Mouse (Mus musculus): ENCODE measurements around the gene Nop14.

Gene Nop14

GRCm38 (mm10) chr5:34659686-34660590, at the start of gene Nop14, which contains the start of gene Grk4:
Nop14 (minus strand) TSS chr5:34660148.
Grk4 (plus strand) TSS chr5:34660379.
- DNase-seq (ENCODE audit: low read depth in 1 of 2, low spot score in 2 of 2): peak; percentile 97 to 100

GRCm38 (mm10) chr5:34708436-34708835, 48.5 kb upstream of the Nop14 start:
- no peak for DNase-seq (ENCODE audit: low read depth in 1 of 2, low spot score in 2 of 2)

- no peak for DNase-seq (ENCODE audit: low read depth in 1 of 2, low spot score in 2 of 2)
Measured at GRCm38 (mm10) chr5:34695521-34695920, 35.6 kb upstream of the Nop14 start.

- no peak for DNase-seq (ENCODE audit: low read depth in 1 of 2, low spot score in 2 of 2)
Measured at GRCm38 (mm10) chr5:34692782-34693181, 32.8 kb upstream of the Nop14 start.

GRCm38 (mm10) chr5:34689868-34690267, 29.9 kb upstream of the Nop14 start:
- DNase-seq (ENCODE audit: low read depth in 1 of 2, low spot score in 2 of 2): no peak

- DNase-seq (ENCODE audit: low read depth in 1 of 2, low spot score in 2 of 2): no peak
Measured at GRCm38 (mm10) chr5:34670280-34670679, 10.3 kb upstream of the Nop14 start.

GRCm38 (mm10) chr5:34669493-34669892, 9.5 kb upstream of the Nop14 start:
- DNase-seq (ENCODE audit: low read depth in 1 of 2, low spot score in 2 of 2): no peak

GRCm38 (mm10) chr5:34663231-34663630, 3.3 kb upstream of the Nop14 start:
- DNase-seq (ENCODE audit: low read depth in 1 of 2, low spot score in 2 of 2): no peak

GRCm38 (mm10) chr5:34661909-34662308, 2.0 kb upstream of the Nop14 start:
- no peak for DNase-seq (ENCODE audit: low read depth in 1 of 2, low spot score in 2 of 2)

- DNase-seq (ENCODE audit: low read depth in 1 of 2, low spot score in 2 of 2): no peak
Measured at GRCm38 (mm10) chr5:34660591-34661130, 713 bp upstream of the Nop14 start.

- no peak for DNase-seq (ENCODE audit: low read depth in 1 of 2, low spot score in 2 of 2)
Measured at GRCm38 (mm10) chr5:34657556-34657955, 2.4 kb downstream of the Nop14 start.

- DNase-seq (ENCODE audit: low read depth in 1 of 2, low spot score in 2 of 2): no peak
Measured at GRCm38 (mm10) chr5:34654881-34655280, 5.1 kb downstream of the Nop14 start.

GRCm38 (mm10) chr5:34652961-34653360, 7.0 kb downstream of the Nop14 start:
- no peak for DNase-seq (ENCODE audit: low read depth in 1 of 2, low spot score in 2 of 2)

GRCm38 (mm10) chr5:34647581-34647980, 12.4 kb downstream of the Nop14 start:
- DNase-seq (ENCODE audit: low read depth in 1 of 2, low spot score in 2 of 2): peak in 1 of 2 experiments; percentile 55

- DNase-seq (ENCODE audit: low read depth in 1 of 2, low spot score in 2 of 2): no peak
Measured at GRCm38 (mm10) chr5:34642932-34643331, 17.0 kb downstream of the Nop14 start.

- no peak for DNase-seq (ENCODE audit: low read depth in 1 of 2, low spot score in 2 of 2)
Measured at GRCm38 (mm10) chr5:34641991-34642390, 18.0 kb downstream of the Nop14 start.

GRCm38 (mm10) chr5:34637591-34638156, 22.3 kb downstream of the Nop14 start:
- DNase-seq (ENCODE audit: low read depth in 1 of 2, low spot score in 2 of 2): no peak

- DNase-seq (ENCODE audit: low read depth in 1 of 2, low spot score in 2 of 2): peak in 1 of 2 experiments; percentile 41
Measured at GRCm38 (mm10) chr5:34636481-34637287, 23.3 kb downstream of the Nop14 start, which contains the start of gene Mfsd10. Mfsd10 (minus strand) TSS chr5:34637212.

GRCm38 (mm10) chr5:34635665-34636192, 24.2 kb downstream of the Nop14 start:
- no peak for DNase-seq (ENCODE audit: low read depth in 1 of 2, low spot score in 2 of 2)

GRCm38 (mm10) chr5:34634746-34635400, 25.1 kb downstream of the Nop14 start:
- DNase-seq (ENCODE audit: low read depth in 1 of 2, low spot score in 2 of 2): no peak

Data from monocyte, adult 2 months (primary cell).